Mouse (Mus musculus) hindbrain, embryonic 16.5 days (tissue): Measurements from ENCODE around the gene Acsl3. TPM values are rescaled to one million over a fixed set of nuclear protein-coding genes. Genes with fewer than 3 reads are reported as not detected.

Source experiments
- polyA plus RNA-seq: library from polyadenylated mRNA; unstranded; fragments of >200 nt; fragmentation: Nextera tagmentation; extraction: Ambion mirVana; gene quantifications from 2 replicates; pipeline ENCODE4 v1.2.1, GENCODE M21; 2015

Acsl3 gene
- polyA plus RNA-seq, 1 experiment from 2014 or later, result 106 TPM

Other genes starting within 250 kb of the Acsl3 start
- gene Farsb, start 168.9 kb upstream of the Acsl3 start, polyA plus RNA-seq, result 160 and 161 TPM in 2 replicates
- gene Mogat1, start 146.8 kb upstream of the Acsl3 start, polyA plus RNA-seq, result 0.51 and 0.77 TPM in 2 replicates
- 1.1 and 1.2 TPM in 2 replicates for gene BC035947, start 145.7 kb upstream of the Acsl3 start, polyA plus RNA-seq
- 1.5 and 1.8 TPM in 2 replicates for gene Utp14b, start 213 bp downstream of the Acsl3 start, polyA plus RNA-seq
- gene Kcne4, start 158.9 kb downstream of the Acsl3 start, polyA plus RNA-seq, result 1.8 and 1.9 TPM in 2 replicates